9 mouse cellular contexts compared by ENCODE assay signal in the genomic region with DNA sequence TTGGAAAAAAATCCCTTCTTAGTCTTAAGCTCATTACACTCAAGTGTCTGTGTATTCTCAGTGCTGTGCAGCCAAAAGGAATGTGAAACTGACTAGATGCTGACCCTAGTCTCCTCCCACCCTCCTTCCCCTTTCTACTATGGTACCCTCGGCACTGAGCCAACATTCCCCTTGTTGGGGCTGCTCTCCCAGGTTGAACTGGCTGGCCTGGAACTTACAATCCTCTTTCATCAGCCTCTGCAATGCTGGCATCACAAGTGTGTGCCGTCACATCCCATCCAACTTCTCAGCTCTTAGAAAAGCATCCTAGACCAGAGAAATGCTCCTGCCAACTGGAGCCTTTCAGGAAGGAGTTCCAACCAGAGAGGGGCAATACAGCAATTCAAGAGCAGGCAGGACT. TPM values are rescaled to one million over a fixed set of nuclear protein-coding genes. Genes with fewer than 3 reads are reported as not detected.
DNase-seq lines count a peak whose midpoint lies in the region; ATAC-seq and TF ChIP-seq lines count a peak whose summit lies in the region.
"Had no signal": no experiment of that assay in that cellular context is flagged by ENCODE, and none has a peak within 500 bp of the region (broad histone marks: within the 10 kb centered on the region; RNA-seq: fewer than 3 reads in every experiment).

No protein-coding gene starts in this region.

- H3K4me3 ChIP-seq in midbrain, embryonic 15.5 days = no peak overlapping the region
- no peak overlapping the region for H3K4me3 ChIP-seq in midbrain, embryonic 10.5 days
- no peak overlapping the region for H3K4me3 ChIP-seq in liver, postnatal 0 days (ENCODE audit: low read depth, low read length)

- no peak for ATAC-seq in midbrain, embryonic 15.5 days (replicated peaks)
- ATAC-seq in liver, postnatal 0 days = no peak

- H3K27me3 ChIP-seq in midbrain, embryonic 15.5 days (replicated peaks) = no peaks in the 10 kb centered on the region
- no peaks in the 10 kb centered on the region for H3K27me3 ChIP-seq in midbrain, embryonic 10.5 days (ENCODE audit: low read depth, poor library complexity, severe bottlenecking)
- H3K27me3 ChIP-seq in liver, postnatal 0 days (ENCODE audit: insufficient read depth, low read length) = no peaks in the 10 kb centered on the region

- H3K9me3 ChIP-seq in midbrain, embryonic 15.5 days = no peaks in the 10 kb centered on the region
- H3K9me3 ChIP-seq in midbrain, embryonic 10.5 days (replicated peaks) = no peaks in the 10 kb centered on the region
- H3K9me3 ChIP-seq in liver, postnatal 0 days (ENCODE audit: low read length) = no peaks in the 10 kb centered on the region

- DNase-seq in cerebellum, adult 9-10 months = peak; percentile 44
- no peak for DNase-seq in cerebellum, adult 8-10 months
- DNase-seq in midbrain, embryonic 10.5 days (ENCODE audit: low spot score) = no peak
- peak; percentile 44 for DNase-seq in heart, adult 8-10 months (ENCODE audit: low spot score)
- DNase-seq in liver, postnatal 0 days = no peak
- no peak for DNase-seq in embryo, embryonic 9.5 days (ENCODE audit: extremely low spot score)
- no peak for DNase-seq in urinary bladder, adult 18-20 months (ENCODE audit: low spot score in 2 of 2)

- TF ChIP-seq CTCF in liver, postnatal 0 days (IDR thresholded peaks at IDR 0.05; ENCODE audit: low read depth) = no peak

- H3K4me2 ChIP-seq in midbrain, embryonic 15.5 days = no peak overlapping the region
- H3K4me2 ChIP-seq in liver, postnatal 0 days (ENCODE audit: low read depth, low read length) = 0 out of 2 replicates have a peak overlapping the region, but pooled peaks have one; percentile 26

- TF ChIP-seq EP300 in liver, postnatal 0 days (IDR thresholded peaks at IDR 0.05; ENCODE audit: low read depth) = no peak

- H3K4me1 ChIP-seq in midbrain, embryonic 15.5 days = peaks cover 25% of the 10 kb centered on the region
- H3K4me1 ChIP-seq in midbrain, embryonic 10.5 days = peaks cover 4% of the 10 kb centered on the region; the same call in 1 of the 2 replicates
- H3K4me1 ChIP-seq in liver, postnatal 0 days (ENCODE audit: insufficient read depth) = peaks cover 22% of the 10 kb centered on the region

- peak overlapping the region; percentile 40; the same call in 1 of the 2 replicates for H3K27ac ChIP-seq in midbrain, embryonic 15.5 days
- no peak overlapping the region for H3K27ac ChIP-seq in midbrain, embryonic 10.5 days (replicated peaks)
- H3K27ac ChIP-seq in liver, postnatal 0 days (ENCODE audit: low read depth) = peak overlapping the region; percentile 44; the same call in 1 of the 2 replicates
- H3K27ac ChIP-seq: liver, embryonic 14.5 days had no signal

- no peaks in the 10 kb centered on the region for H3K36me3 ChIP-seq in midbrain, embryonic 15.5 days (replicated peaks)
- peaks cover 28% of the 10 kb centered on the region for H3K36me3 ChIP-seq in midbrain, embryonic 10.5 days
- no peaks in the 10 kb centered on the region for H3K36me3 ChIP-seq in liver, postnatal 0 days (replicated peaks; ENCODE audit: insufficient read depth, low read length)

- H3K9ac ChIP-seq in midbrain, embryonic 15.5 days = no peak overlapping the region
- H3K9ac ChIP-seq in liver, postnatal 0 days (replicated peaks) = no peak overlapping the region
- H3K9ac ChIP-seq: liver, embryonic 14.5 days had no signal

- WGBS in midbrain, embryonic 15.5 days = 58% methylated on average over 2 of the region's 2 CpGs
- 82% methylated on average over 2 of the region's 2 CpGs for WGBS in midbrain, embryonic 10.5 days
- WGBS in liver, postnatal 0 days (ENCODE audit: insufficient replicate concordance) = 51% methylated on average over 2 of the region's 2 CpGs

RNA-seq across cellular contexts. Expression of gene N4bp1, which starts 11.9 kb away (rescaled TPM):
- 11.4 and 11.8 TPM in 2 replicates for polyA plus RNA-seq in midbrain, embryonic 15.5 days (2015; fragmentation: Nextera tagmentation; extraction: Ambion mirVana)
- 9.2 and 9.7 TPM in 2 replicates for polyA plus RNA-seq in midbrain, embryonic 10.5 days (2016; fragmentation: Nextera tagmentation; extraction: Ambion mirVana)
- 10 to 100 TPM; 15.8 to 17.9 (median 16.3) TPM for total RNA-seq in heart, adult 8-10 months (2022)
- polyA plus RNA-seq in liver, postnatal 0 days (2015; fragmentation: Nextera tagmentation; extraction: Ambion mirVana) = 2.3 and 2.6 TPM in 2 replicates

Comparison
In these comparisons a context has a peak if more than half of its experiments do, and no peak if none do; other contexts are left out.
1. DNase-seq: peak in cerebellum, adult 9-10 months (single experiment) and heart, adult 8-10 months (single experiment); none in cerebellum, adult 8-10 months (single experiment), midbrain, embryonic 10.5 days (single experiment), liver, postnatal 0 days (single experiment), embryo, embryonic 9.5 days (single experiment) and urinary bladder, adult 18-20 months (0 of 2).